Mouse (Mus musculus): ENCODE measurements around the gene Gm44790.
"Not testable (repeated sequence)": the region's sequence is repeated elsewhere in the genome, so short reads cannot be mapped to it uniquely, and the experiment has no call there.

Gm44790 gene

DNA sequence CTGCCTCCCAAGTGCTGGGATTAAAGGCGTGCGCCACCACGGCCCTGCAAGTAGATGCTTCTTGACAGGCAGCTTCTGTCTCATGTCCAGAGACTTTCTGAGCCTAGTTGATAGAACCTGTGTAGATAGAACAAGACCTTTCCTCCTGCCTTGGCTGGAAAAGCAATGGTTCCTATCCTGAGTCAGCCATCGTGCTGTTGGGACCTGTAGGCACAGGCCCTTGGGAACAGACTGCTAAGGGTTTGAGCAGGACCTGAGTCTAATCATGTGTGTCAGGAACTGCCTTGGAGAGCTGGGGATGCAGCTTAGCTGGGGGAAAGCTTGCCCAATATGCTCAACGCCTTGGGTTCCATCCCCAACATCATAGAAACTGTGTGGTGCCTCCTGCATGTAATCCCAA lies 47.6 kb downstream of the Gm44790 start:
- DNase-seq (ENCODE audit: low read depth, low spot score) = no peak

DNA sequence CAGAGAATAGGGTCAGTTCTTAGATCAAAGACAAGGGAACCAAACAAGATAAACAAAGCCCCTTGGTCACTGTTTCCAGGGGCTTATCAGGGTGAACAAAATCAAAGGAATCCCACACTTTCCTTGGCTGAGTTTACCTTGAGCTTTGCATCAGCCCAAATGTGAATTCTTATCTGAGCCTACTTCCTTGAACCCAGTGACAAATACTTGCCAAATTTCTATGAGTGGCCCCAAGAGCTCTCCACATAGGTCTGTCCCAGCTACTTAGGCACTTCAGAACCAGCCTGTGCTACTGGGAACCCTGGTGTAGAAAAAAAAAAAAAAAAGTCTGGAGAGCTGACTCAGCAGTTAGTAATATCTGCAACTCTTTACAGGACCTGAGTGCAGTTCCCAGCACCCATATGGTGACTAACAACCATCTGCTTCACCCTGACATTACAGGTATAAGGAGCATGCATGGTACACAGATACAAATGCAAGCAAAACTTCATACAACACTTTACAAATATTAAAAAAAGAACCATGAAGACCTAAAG lies 48.3 kb downstream of the Gm44790 start:
- no peak for DNase-seq (ENCODE audit: low read depth, low spot score)

DNA sequence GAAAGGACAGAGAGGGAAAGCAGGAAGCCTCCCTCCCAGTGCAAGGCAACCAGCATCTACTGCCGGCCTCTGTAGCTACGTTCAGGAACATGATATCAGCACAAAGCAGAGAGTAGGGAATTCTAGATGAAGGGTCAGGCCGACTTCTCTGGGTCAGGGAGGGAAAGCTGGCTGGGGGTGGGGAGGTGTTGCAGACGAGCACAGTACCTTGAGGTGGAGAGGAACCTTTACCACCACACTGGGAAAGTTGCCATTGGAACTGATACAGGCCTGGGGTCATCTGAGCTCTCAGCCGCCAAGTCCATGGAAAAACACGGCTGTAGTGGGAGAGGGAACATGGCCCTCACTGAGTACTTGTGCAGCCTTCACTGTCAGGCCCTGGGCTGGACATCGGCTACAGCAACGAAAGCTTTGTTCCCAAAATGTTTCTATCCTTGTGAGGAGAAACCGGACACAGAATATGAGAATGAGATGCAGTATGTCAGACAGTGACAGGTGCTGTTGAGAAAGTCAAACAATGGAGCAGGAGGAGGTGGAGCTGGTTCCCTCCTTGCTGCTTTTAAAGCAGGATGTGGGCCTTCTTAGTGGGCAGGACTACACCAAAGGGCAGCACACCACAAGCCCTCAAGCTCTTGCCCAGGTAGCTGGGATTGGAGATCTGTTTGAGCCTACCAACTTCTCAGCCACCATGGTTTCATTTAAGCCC lies 49.2 kb downstream of the Gm44790 start:
- no peak for DNase-seq (ENCODE audit: low read depth, low spot score)

DNA sequence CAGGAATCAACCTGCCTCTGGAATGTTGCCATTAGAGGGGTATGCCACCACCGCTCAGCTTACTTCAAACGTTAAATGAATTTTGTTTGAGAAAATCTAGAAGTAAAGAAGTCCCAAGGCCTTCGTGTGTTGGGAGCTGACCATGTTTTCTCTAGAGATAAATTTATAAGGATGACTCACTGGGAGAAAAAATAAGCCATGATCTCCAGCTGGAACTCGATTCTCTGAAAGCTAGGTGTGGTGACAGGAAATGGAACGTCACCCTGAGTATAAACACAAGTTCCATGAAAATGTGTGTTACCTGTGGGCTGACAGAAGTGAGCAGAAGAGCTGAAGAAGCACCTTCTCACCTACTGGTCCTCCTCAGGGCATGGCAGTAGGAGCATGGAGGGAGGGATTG lies 50.5 kb downstream of the Gm44790 start:
- DNase-seq (ENCODE audit: low read depth, low spot score) = no peak

DNA sequence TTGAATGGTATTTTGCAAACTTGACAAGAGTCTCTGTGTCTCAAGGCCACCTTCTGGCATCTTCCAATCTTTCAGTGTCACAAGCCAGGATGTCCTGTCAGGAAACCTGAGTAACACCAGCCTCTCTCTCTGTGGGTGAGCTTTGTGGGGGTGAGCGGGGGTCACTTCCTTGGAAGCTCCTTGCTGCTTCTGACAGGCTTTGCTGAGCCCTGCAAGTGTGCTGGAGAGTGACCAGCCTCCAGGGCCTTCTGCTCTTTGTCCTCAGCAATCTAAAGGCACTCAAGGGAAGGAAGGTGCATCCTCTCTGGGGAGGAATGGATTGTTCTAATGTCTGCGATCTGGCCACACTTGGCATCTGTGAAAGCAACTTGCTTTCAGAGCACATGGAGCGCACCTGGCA lies 52.9 kb downstream of the Gm44790 start:
- DNase-seq (ENCODE audit: low read depth, low spot score) = no peak

DNA sequence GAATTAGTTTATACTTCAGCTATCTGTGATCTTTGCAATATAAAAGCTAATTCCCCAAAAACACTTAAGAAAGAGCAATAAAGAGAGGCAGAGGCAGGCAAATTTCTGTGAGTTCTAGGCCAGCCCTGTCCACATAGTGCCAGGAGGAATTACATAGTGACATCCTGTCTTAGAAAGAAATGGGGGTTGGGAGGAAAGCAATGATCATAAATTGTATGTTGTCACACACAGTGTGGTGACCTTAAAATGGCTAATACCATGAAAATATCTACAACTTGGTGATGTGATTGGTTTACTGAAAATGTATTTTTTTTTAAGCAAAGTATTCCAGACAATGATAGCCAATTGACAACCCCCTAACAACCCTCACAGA lies 53.3 kb downstream of the Gm44790 start:
- DNase-seq (ENCODE audit: low read depth, low spot score) = no peak

DNA sequence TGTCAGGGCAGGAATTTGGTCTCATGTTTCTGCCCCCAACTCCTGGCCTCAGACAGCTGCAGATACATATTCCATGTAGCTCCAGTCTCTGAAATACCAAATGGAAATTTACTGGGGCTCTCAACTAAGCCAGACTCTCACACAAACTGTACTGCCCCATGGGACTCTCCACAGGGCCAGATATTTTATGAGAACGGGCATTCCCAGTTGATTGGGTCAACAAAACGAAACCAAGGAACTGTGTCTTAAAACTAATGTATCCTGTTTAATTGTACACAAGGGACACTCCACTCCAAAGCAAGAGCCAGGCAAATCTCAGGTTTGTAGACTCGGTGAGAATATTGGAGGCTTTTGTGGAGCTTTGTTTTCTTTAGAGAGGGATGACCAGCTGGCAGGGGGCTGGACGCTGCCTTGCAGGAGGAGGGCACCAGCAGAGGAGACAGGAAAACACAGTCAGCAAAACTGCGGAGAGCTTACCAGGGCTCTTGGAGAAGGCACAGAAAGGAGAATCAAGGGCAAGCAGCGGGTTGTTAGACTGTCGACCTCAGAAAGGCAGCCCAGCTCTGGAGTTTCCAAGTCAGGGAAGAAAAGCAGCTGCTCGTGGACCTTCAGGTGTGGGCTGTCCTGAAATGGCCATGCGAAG lies 53.9 kb downstream of the Gm44790 start:
- DNase-seq (ENCODE audit: low read depth, low spot score) = no peak

DNA sequence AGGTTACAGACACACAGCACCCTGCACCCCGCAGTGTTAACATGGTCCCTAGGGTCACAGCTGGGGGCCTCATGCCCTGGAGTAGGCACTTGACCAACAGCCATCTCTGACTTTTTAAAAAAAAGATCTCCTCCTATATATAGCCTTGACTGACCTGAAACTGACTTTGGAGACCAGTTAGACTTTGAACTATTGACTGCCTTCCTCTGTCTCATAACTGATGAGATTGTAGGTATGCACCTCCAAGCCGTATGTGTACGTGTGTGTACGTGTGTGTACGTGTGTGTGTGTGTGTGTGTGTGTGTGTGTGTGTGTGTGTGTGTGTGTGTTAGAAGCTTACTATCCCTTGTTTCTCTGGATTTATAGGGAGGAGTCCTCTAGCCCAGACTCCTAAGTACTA lies 55.4 kb downstream of the Gm44790 start:
- no peak for DNase-seq (ENCODE audit: low read depth, low spot score)

DNA sequence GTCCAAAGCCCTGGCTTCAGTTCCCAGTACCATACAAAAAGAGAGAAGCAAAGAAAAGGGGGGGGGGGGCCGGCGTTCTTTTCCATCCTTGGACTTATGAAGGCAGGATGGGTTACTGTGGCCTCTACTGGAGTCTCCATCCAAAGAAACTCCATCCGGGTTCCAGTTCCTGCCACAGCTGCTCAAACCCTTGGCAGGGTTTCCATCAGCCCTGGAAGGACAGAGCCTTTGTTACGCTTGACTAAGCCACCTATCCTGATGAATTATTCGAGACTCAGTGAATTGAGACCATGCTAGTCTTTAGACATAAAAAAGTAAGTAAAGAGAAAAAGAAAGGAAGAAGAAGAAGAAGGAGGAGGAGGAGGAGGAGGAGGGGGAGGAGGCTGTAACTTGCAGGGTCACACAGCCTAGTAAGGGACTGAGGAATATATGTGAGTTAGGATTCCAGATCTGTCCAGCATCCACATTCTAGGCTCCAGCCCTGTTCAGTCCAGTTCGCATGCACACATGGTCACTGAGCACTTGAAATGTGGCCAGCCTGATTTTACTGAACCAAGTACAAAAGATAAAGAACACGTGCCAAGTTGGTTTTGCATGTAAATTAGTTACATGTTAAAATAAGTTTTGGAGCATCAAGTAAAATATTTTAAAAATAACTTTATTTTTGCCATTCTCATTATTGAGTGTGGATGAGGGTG lies 59.6 kb downstream of the Gm44790 start:
- DNase-seq (ENCODE audit: low read depth, low spot score) = no peak

DNA sequence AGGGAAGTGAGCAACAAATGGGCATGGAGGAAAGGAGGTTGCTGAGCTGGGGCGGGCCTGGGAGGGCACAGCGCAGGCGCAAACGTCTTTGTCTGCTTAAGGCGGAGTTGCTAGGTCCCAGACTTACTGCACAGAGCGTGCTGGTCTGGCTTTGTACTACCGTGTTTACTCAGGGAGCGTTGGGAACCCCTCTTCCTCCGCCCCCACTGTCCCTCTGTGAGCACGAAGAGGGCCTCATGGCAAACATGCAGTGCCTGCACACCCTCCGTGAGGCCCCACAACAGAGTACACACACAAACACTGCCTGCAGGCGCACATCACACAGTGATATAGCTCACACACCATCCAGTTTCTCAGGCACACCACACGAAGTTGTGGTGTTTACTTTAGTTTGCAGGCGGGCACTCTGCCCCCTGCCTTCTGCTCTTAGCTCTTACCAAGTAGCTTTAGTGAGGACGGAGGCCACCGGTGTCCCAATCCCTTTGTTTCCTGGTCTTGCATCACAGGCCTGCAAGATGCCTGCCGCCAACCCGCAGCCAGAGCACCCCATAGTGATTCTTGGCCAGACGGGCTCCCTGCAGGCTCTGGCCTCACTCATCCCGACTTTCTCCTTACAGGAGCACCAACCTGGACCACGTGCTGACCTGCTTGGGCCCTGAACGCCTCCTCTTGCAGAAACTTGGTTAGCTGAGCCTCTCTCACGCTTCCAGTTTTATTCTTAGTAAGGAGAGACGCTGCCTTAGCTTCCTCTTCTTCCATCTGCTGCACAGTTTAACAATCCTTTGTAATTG lies 61.1 kb downstream of the Gm44790 start:
- peak; percentile 92 for DNase-seq (ENCODE audit: low read depth, low spot score)

DNA sequence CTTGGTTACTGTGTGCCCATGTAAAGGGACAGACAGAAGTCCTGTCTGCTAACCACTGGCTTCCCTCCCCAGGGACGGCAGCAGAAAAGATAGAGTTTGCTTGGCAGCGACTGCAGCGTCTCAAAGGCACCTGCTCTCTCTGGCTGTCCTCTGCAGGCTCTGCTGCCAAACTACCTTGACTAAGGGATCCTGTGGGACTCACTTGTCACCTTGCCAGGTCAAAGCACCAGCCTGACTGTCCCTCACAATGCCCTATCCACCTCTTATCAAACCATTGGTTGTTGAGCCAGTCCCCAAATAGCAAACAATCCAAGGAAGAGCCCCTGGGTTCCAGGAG lies 61.7 kb downstream of the Gm44790 start:
- no peak for DNase-seq (ENCODE audit: low read depth, low spot score)

DNA sequence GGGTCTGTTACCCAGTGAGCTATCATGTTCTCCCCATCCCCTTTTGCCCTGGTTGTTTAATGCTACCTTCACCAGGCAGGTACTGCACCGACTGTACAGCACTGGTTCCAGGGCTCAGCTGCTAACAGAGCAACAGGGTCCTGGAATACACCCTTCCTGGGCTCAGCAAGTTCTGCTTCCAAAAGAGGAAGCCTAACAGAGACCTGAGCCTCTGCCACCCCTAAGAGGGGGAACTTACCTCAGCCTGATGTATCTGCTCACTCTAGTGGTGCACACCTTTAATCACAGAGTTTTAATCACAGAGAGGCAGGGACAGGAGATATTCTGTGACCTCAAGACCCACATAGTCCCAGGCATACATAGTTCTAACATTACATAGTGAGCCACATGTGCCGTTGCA lies 63.5 kb downstream of the Gm44790 start:
- DNase-seq (ENCODE audit: low read depth, low spot score) = no peak

DNA sequence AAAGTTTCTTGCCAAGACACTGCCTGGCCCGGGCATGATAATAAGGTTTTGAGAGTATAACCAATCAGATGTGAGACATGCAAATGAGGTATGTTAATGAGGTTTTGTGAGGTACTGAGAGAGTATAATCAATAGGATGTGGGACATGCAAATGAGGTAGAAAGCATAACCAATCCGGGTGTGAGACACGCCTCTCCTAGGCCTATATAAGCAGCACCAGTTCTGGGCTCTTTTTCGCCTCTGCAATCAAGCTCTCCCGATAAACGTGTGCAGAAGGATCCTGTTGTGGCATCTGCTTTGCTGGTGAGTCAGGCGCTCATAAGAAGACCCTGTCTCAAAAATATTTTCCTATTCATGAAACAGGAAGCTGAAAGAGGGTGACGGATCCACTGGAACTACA lies 64.0 kb downstream of the Gm44790 start:
- not testable (repeated sequence) for DNase-seq (ENCODE audit: low read depth, low spot score)

DNA sequence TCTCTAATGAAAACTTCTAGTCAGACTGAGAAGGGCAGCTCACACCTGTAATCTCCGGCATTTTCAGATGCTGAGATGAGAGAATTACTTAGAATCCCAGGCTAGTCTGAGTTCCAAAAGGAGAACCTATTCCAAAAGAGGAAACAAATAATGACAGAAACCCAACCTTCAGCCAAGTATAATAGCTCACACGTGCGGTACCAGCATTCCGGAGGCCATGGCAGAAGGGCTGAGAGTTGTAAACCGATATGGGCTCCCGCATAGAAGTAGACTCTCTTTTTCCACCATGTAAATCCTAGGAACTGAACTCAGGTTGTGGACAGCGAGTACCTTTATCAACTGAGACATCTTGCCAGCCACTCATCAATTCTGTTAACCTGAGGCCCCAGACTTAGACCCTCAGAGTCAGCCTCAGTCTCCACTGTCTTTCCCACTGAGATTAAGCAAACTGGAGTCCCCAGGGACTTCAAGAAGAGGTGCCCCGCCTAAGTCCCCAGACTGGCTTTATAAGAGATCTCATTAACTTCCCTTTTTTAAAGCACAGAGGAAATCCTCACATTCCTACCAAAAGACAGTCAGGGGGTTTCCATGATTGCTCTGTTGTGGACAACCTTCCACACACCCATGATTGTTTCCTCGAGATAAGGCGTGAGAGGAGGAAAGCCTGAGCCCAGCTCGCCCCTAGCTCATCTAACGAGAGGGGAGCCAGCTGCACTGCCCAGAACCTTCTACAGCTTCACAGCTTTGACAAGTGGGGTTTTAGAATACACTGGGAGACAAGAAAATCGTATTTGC lies 67.2 kb downstream of the Gm44790 start:
- DNase-seq (ENCODE audit: low read depth, low spot score) = no peak

DNA sequence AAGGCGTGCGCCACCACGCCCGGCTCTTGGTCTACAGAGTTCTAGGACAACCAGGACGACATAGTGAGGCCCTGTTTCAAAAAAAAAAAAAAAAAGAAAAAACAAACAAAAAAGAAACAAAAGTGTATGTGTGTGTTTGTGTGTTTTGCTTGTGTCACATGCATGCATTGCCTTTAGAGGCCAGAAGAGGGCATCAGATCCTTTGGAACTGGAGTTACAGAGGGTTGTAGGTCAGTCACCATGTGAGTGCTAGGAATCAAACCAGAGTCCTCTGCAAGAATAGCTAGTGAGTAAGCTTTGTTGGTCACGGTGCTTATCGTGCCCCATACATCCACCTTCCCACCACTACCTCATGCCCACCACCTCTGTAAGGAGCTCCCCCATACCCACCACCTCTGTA lies 68.3 kb downstream of the Gm44790 start:
- peak; percentile 61 for DNase-seq (ENCODE audit: low read depth, low spot score)
